Comparison of ENCODE assay signal across 38 mouse cellular contexts in the genomic region with DNA sequence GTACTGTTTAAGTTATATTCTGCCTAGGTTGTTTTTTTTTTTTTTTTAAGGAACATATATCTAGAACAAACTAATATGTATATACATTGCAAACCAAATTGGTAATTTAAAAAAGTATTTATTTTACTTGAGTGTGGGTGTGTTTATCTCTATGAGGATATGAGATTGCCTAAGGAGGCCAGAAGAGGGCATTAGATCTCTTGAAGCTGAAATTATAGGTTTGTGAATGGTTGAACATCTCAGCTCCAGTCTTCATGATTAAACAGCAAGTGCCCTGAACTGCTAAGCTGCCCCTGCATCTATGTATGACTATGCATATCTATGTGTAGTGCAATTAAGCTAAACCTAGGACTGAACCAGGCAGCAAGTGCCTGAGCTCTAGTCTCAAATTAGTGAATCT. TPM values are rescaled to one million over a fixed set of nuclear protein-coding genes. Genes with fewer than 3 reads are reported as not detected.
DNase-seq lines count a peak whose midpoint lies in the region; ATAC-seq and TF ChIP-seq lines count a peak whose summit lies in the region.
"Had no signal": no experiment of that assay in that cellular context is flagged by ENCODE, and none has a peak within 500 bp of the region (broad histone marks: within the 10 kb centered on the region; RNA-seq: fewer than 3 reads in every experiment).

No protein-coding gene starts in this region.

- DNase-seq in forebrain, postnatal 0 days, result no peak
- DNase-seq in left cerebral cortex, adult 2 months (ENCODE audit: extremely low spot score in 1 of 2, low spot score in 2 of 2), result no peak
- DNase-seq in left cerebral cortex, postnatal 36 days (ENCODE audit: low spot score in 2 of 2), result no peak
- DNase-seq in 3T3-L1 (ENCODE audit: low read depth, low spot score) (peak; percentile 46), MEL (ENCODE audit: low read depth, low spot score) (peak; percentile 57)
- no peak for DNase-seq in urinary bladder, adult 18-20 months (ENCODE audit: low spot score in 2 of 2)
- no peak for DNase-seq in adrenal gland, postnatal 10 days
- DNase-seq: adrenal gland, postnatal 14 days; B cell, adult 2 months; cerebellum, adult 2 months; cerebellum, postnatal 36 days; embryo, embryonic 11 days; gastrocnemius, postnatal 14 days; heart, adult 18-20 months; heart, postnatal 14 days; kidney, adult 8-10 months; kidney, postnatal 14 days; layer of hippocampus, postnatal 36 days; lung, postnatal 10 days; retina, postnatal 1 day; thymus, adult 18-20 months; thymus, postnatal 36 days had no signal

- TF ChIP-seq CTCF in forebrain, postnatal 0 days (IDR thresholded peaks at IDR 0.05; ENCODE audit: low read depth), result peak; percentile 11; the same call in 1 of the 2 replicates
- TF ChIP-seq CTCF in left cerebral cortex, adult 2 months (IDR thresholded peaks at IDR 0.05), result peak; percentile 4; the same call in 1 of the 2 replicates
- peak in 2 of 3 experiments; percentile 10 to 42; a peak in 2 of 6 replicates for TF ChIP-seq CTCF in MEL (IDR thresholded peaks at IDR 0.05 in 2 of 3, conservative IDR thresholded peaks at IDR 0.05 in 1 of 3; ENCODE audit: control insufficient read depth in 1 of 3, insufficient read depth in 1 of 3, low read depth in 2 of 3, low read length in 3 of 3, poor library complexity in 1 of 3, severe bottlenecking in 1 of 3)

- no peak for ATAC-seq in forebrain, postnatal 0 days
- ATAC-seq in forebrain, embryonic 15.5 days (replicated peaks), result no peak
- ATAC-seq: activated CD4-positive, CD25-positive, alpha-beta regulatory T cell, adult 4 months; midbrain, embryonic 13.5 days had no signal

- H3K27me3 ChIP-seq in forebrain, postnatal 0 days (ENCODE audit: insufficient read depth, low read length), result no peaks in the 10 kb centered on the region
- no peaks in the 10 kb centered on the region for H3K27me3 ChIP-seq in forebrain, embryonic 15.5 days
- H3K27me3 ChIP-seq in MEL (ENCODE audit: control insufficient read depth in 1 of 2, insufficient read depth in 2 of 2, low read length in 2 of 2), result no peaks in the 10 kb centered on the region
- H3K27me3 ChIP-seq: embryonic facial prominence, embryonic 13.5 days; forebrain, embryonic 12.5 days; heart, embryonic 13.5 days; hindbrain, embryonic 13.5 days; limb, embryonic 13.5 days; megakaryocyte, embryonic 14.5 days; midbrain, embryonic 13.5 days; neural tube, embryonic 12.5 days; stomach, embryonic 15.5 days had no signal

- no peak for TF ChIP-seq POLR2A in MEL (IDR thresholded peaks at IDR 0.05; ENCODE audit: control insufficient read depth in 1 of 2, insufficient read depth in 1 of 2, low read depth in 1 of 2, low read length in 2 of 2, poor library complexity in 1 of 2)

- H3K4me3 ChIP-seq in forebrain, postnatal 0 days (ENCODE audit: low read depth, low read length), result no peak overlapping the region
- H3K4me3 ChIP-seq in forebrain, embryonic 15.5 days, result no peak overlapping the region
- H3K4me3 ChIP-seq in left cerebral cortex, adult 2 months, result no peak overlapping the region
- no peak overlapping the region for H3K4me3 ChIP-seq in MEL (ENCODE audit: control insufficient read depth in 1 of 2, insufficient read depth in 1 of 2, low read depth in 2 of 2, low read length in 2 of 2)
- H3K4me3 ChIP-seq: embryonic facial prominence, embryonic 13.5 days; erythroblast, embryonic 14.5 days; forebrain, embryonic 12.5 days; heart, embryonic 13.5 days; hindbrain, embryonic 13.5 days; limb, embryonic 13.5 days; megakaryocyte, embryonic 14.5 days; midbrain, embryonic 13.5 days; neural tube, embryonic 12.5 days; stomach, embryonic 15.5 days had no signal

- peaks cover 7% of the 10 kb centered on the region; the same call in 1 of the 2 replicates for H3K4me1 ChIP-seq in forebrain, postnatal 0 days (ENCODE audit: insufficient read depth)
- H3K4me1 ChIP-seq in forebrain, embryonic 15.5 days, result peaks cover 18% of the 10 kb centered on the region
- peaks cover 0 to 8% of the 10 kb centered on the region in 2 experiments; a peak in 2 of 4 replicates for H3K4me1 ChIP-seq in MEL (ENCODE audit: control insufficient read depth in 1 of 2, insufficient read depth in 2 of 2, low read length in 2 of 2)

- no peak overlapping the region for H3K9ac ChIP-seq in forebrain, postnatal 0 days
- H3K9ac ChIP-seq in forebrain, embryonic 15.5 days (replicated peaks), result no peak overlapping the region
- H3K9ac ChIP-seq in MEL (ENCODE audit: control insufficient read depth, low read depth, low read length, poor library complexity, severe bottlenecking), result no peak overlapping the region
- H3K9ac ChIP-seq: embryonic facial prominence, embryonic 13.5 days; forebrain, embryonic 12.5 days; heart, embryonic 13.5 days; hindbrain, embryonic 13.5 days; limb, embryonic 13.5 days; liver, embryonic 14.5 days; midbrain, embryonic 13.5 days; neural tube, embryonic 12.5 days; stomach, embryonic 15.5 days had no signal

- no peaks in the 10 kb centered on the region for H3K9me3 ChIP-seq in forebrain, postnatal 0 days (ENCODE audit: low read length)
- no peaks in the 10 kb centered on the region for H3K9me3 ChIP-seq in forebrain, embryonic 15.5 days
- H3K9me3 ChIP-seq in MEL (replicated peaks; ENCODE audit: insufficient read depth, low read length), result no peaks in the 10 kb centered on the region
- H3K9me3 ChIP-seq: embryonic facial prominence, embryonic 13.5 days; forebrain, embryonic 12.5 days; heart, embryonic 13.5 days; hindbrain, embryonic 13.5 days; limb, embryonic 13.5 days; megakaryocyte, embryonic 14.5 days; midbrain, embryonic 13.5 days; neural tube, embryonic 12.5 days; stomach, embryonic 15.5 days had no signal

- TF ChIP-seq RAD21 in MEL (IDR thresholded peaks at IDR 0.05; ENCODE audit: low read depth, low read length), result peak; percentile 44

- H3K79me2 ChIP-seq in MEL (ENCODE audit: control insufficient read depth, insufficient read depth, low read length, poor library complexity), result peaks cover 45% of the 10 kb centered on the region

- intact Hi-C loops in left cerebral cortex, adult 2 months (cut with DNase I), result loop anchor here (5.0 kb wide), 1 partner anchor 36 kb away; no protein-coding TSS in a partner anchor
- intact Hi-C loops in left cerebral cortex, postnatal 36 days (cut with DNase I), result no loop called here

- H3K27ac ChIP-seq in forebrain, postnatal 0 days (ENCODE audit: low read depth, low read length), result no peak overlapping the region
- no peak overlapping the region for H3K27ac ChIP-seq in forebrain, embryonic 15.5 days (replicated peaks)
- no peak overlapping the region for H3K27ac ChIP-seq in left cerebral cortex, adult 2 months
- no peak overlapping the region for H3K27ac ChIP-seq in MEL (ENCODE audit: control insufficient read depth, low read depth, low read length)
- H3K27ac ChIP-seq: embryonic facial prominence, embryonic 13.5 days; forebrain, embryonic 12.5 days; heart, embryonic 13.5 days; hindbrain, embryonic 13.5 days; limb, embryonic 13.5 days; liver, embryonic 14.5 days; midbrain, embryonic 13.5 days; neural tube, embryonic 12.5 days; stomach, embryonic 15.5 days had no signal

- peaks cover 39% of the 10 kb centered on the region for H3K36me3 ChIP-seq in forebrain, postnatal 0 days (ENCODE audit: insufficient read depth)
- peaks cover 38% of the 10 kb centered on the region for H3K36me3 ChIP-seq in forebrain, embryonic 15.5 days
- H3K36me3 ChIP-seq in MEL (ENCODE audit: control insufficient read depth in 1 of 2, insufficient read depth in 2 of 2, low read length in 2 of 2), result peaks cover 31 to 33% of the 10 kb centered on the region in 2 experiments

- H3K4me2 ChIP-seq in forebrain, postnatal 0 days (ENCODE audit: low read depth), result no peak overlapping the region
- no peak overlapping the region for H3K4me2 ChIP-seq in forebrain, embryonic 15.5 days (replicated peaks)
- H3K4me2 ChIP-seq: embryonic facial prominence, embryonic 13.5 days; forebrain, embryonic 12.5 days; heart, embryonic 13.5 days; hindbrain, embryonic 13.5 days; limb, embryonic 13.5 days; midbrain, embryonic 13.5 days; neural tube, embryonic 12.5 days; stomach, embryonic 15.5 days had no signal

- TF ChIP-seq EP300 in MEL (IDR thresholded peaks at IDR 0.05; ENCODE audit: low read depth in 1 of 2, low read length in 2 of 2), result no peak

TF ChIP-seq in MEL, 35 proteins besides CTCF, POLR2A, EP300 and RAD21 (continues in another document):
- 0 out of 2 replicates have a peak, but pooled peaks have one; percentile 16 for TF ChIP-seq MYC (IDR thresholded peaks at IDR 0.05; ENCODE audit: low read depth, low read length)

RNA-seq across cellular contexts. Expression of a gene that starts 4.4 kb away (rescaled TPM):
- total RNA-seq in forebrain, postnatal 0 days (2014; rRNA removed), result not detected in 2 replicates
- not detected in 2 replicates for polyA plus RNA-seq in forebrain, postnatal 0 days (2015; fragmentation: Nextera tagmentation; extraction: Ambion mirVana)
- 0.29 TPM in 1 of 2 replicates, not detected in the other for polyA plus RNA-seq in forebrain, embryonic 15.5 days (2015; fragmentation: Nextera tagmentation; extraction: Ambion mirVana)
- total RNA-seq in left cerebral cortex, adult 2 months (2021), result under 1 TPM in 1 of 2 experiments, not detected in 1; 0.26 TPM
- not detected for total RNA-seq in left cerebral cortex, postnatal 36 days (2021)
- total RNA-seq in MEL (2012; rRNA removed), result 4.2 and 5.2 TPM in 2 replicates
- under 1 TPM in 1 of 2 experiments, not detected in 1; 0.42 TPM for polyA plus RNA-seq in MEL (2012; ENCODE audit: insufficient read depth in 1 of 2, insufficient read length in 2 of 2, low read depth in 1 of 2, low replicate concordance in 2 of 2, missing spikeins in 1 of 2)
- total RNA-seq in adrenal gland, postnatal 10 days (2021), result not detected
- total RNA-seq: adrenal gland, postnatal 14 days; gastrocnemius, postnatal 14 days; heart, adult 18-20 months; heart, postnatal 14 days; layer of hippocampus, adult 18-20 months; layer of hippocampus, postnatal 36 days; left cerebral cortex, postnatal 14 days had no signal
- polyA plus RNA-seq: activated CD4-positive, CD25-positive, alpha-beta regulatory T cell, adult 4 months; cerebellum, adult 2 months; erythroblast, embryonic 14.5 days; heart, embryonic 13.5 days; hindbrain, embryonic 13.5 days; spleen, adult 2 months had no signal

RNA-seq across cellular contexts. Expression of a gene that starts 4.7 kb away (rescaled TPM):
- total RNA-seq in forebrain, postnatal 0 days (2014; rRNA removed), result 35.2 and 41.8 TPM in 2 replicates
- polyA plus RNA-seq in forebrain, postnatal 0 days (2015; fragmentation: Nextera tagmentation; extraction: Ambion mirVana), result 5.2 and 8.0 TPM in 2 replicates
- polyA plus RNA-seq in forebrain, embryonic 15.5 days (2015; fragmentation: Nextera tagmentation; extraction: Ambion mirVana), result 19.8 and 22.2 TPM in 2 replicates
- 10 to 100 TPM; 36.1 to 37.3 TPM for total RNA-seq in left cerebral cortex, adult 2 months (2021)
- total RNA-seq in left cerebral cortex, postnatal 36 days (2021), result 10 to 100 TPM; 26.2 to 45.3 TPM
- 56.7 and 56.9 TPM in 2 replicates for total RNA-seq in MEL (2012; rRNA removed)
- polyA plus RNA-seq in MEL (2012; ENCODE audit: insufficient read depth in 1 of 2, insufficient read length in 2 of 2, low read depth in 1 of 2, low replicate concordance in 2 of 2, missing spikeins in 1 of 2), result 100 to 1,000 TPM in 1 of 2 experiments, 10 to 100 TPM in 1; 70.8 to 489 TPM
- 10 to 100 TPM; 32.5 to 36.3 TPM for total RNA-seq in adrenal gland, postnatal 10 days (2021)

RNA-seq across cellular contexts. Expression of a gene that starts 53.7 kb away (rescaled TPM):
- total RNA-seq in forebrain, postnatal 0 days (2014; rRNA removed), result 0.15 TPM in 1 of 2 replicates, not detected in the other
- 0.05 TPM in 1 of 2 replicates, not detected in the other for polyA plus RNA-seq in forebrain, postnatal 0 days (2015; fragmentation: Nextera tagmentation; extraction: Ambion mirVana)
- not detected in 2 replicates for polyA plus RNA-seq in forebrain, embryonic 15.5 days (2015; fragmentation: Nextera tagmentation; extraction: Ambion mirVana)
- total RNA-seq in left cerebral cortex, adult 2 months (2021), result under 1 TPM in 1 of 2 experiments, not detected in 1; 0.23 TPM
- total RNA-seq in left cerebral cortex, postnatal 36 days (2021), result under 1 TPM in 1 of 2 experiments, not detected in 1; 0.25 TPM
- total RNA-seq in MEL (2012; rRNA removed), result 0.03 and 0.27 TPM in 2 replicates
- under 1 TPM in 1 of 2 experiments, not detected in 1; 0.13 TPM for polyA plus RNA-seq in MEL (2012; ENCODE audit: insufficient read depth in 1 of 2, insufficient read length in 2 of 2, low read depth in 1 of 2, low replicate concordance in 2 of 2, missing spikeins in 1 of 2)
- not detected for total RNA-seq in adrenal gland, postnatal 10 days (2021)
- total RNA-seq: adrenal gland, postnatal 14 days had no signal
- polyA plus RNA-seq: activated CD4-positive, CD25-positive, alpha-beta regulatory T cell, adult 4 months; embryonic facial prominence, embryonic 13.5 days; erythroblast, embryonic 14.5 days; forebrain, embryonic 12.5 days; heart, embryonic 13.5 days; hindbrain, embryonic 13.5 days; limb, embryonic 13.5 days; spleen, adult 2 months had no signal

Comparison
In these comparisons a context has a peak if more than half of its experiments do, and no peak if none do; other contexts are left out.
1. DNase-seq: peak in 3T3-L1 (single experiment) and MEL (single experiment); none in forebrain, postnatal 0 days (single experiment), left cerebral cortex, adult 2 months (0 of 2), left cerebral cortex, postnatal 36 days (0 of 2), urinary bladder, adult 18-20 months (0 of 2) and adrenal gland, postnatal 10 days (single experiment).
2. Peak in every context shown above with its lines, with median percentiles within 50 percentile points of each other: CTCF ChIP-seq.